Mouse (Mus musculus) urinary bladder, postnatal 4 days (tissue): Measurements from ENCODE around the gene Uggt1.

Experiments
- DNase-seq, 2 experiments: peaks; one replicate each; pipeline ENCODE4 v3.0.0; 2021 to 2022; ENCODE audit warnings: low spot score in 2 of 2

Gene Uggt1

DNA sequence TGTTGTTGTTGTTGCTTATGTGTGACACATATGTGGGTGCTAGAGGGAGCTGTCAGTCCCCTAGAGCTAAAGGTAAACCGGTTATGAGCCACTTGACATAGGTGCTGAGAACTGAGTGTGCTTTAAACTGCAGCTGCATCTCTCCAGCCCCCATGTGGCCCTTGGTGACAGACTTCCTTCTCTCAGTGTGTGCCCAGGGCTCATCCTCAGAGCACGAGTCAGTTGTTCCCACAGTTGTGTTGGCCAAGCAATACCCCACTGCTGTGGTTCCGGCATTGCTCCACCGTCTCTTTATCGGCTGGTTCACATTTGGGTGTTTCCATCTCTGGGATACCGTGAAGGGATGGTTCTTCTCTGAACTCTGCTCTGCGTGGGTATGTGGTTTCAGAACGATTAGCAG is 12.8 kb upstream of the Uggt1 start:
- DNase-seq: no peak

DNA sequence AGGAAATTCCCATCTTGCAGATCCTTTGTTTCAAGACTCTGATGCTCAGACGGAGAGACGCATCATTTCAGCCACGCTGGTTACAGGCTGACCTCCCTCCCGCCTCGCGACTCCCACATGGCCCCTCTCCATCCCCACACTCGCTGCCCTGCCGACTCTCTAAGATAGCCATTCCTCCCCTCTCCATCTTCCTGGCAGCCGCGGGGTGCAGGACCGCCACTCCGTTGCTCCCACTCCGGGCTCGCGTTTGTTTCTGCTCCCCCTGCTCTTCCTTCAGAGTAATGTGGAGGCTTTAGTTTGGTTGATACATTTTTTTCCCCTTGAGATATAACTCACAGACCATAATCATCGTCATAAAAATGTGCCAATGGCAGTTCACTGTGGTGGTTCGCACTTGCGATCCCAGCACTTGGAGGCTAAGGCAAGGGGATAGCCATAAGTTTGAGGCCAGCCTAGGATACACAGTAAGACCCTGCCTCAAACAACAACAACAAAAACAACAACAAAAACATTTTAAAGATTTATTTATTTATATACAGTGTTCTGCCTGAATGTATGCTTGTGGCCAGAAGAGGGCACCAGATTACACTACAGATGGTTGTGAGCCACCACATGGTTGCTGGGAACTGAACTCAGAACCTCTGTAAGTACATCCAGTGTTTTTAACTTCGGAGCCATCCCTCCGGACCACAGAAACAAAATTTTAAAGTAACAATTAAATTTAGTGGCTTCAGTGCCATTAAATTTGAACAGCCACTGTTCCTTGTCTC is 11.5 kb upstream of the Uggt1 start:
- no peak for DNase-seq

DNA sequence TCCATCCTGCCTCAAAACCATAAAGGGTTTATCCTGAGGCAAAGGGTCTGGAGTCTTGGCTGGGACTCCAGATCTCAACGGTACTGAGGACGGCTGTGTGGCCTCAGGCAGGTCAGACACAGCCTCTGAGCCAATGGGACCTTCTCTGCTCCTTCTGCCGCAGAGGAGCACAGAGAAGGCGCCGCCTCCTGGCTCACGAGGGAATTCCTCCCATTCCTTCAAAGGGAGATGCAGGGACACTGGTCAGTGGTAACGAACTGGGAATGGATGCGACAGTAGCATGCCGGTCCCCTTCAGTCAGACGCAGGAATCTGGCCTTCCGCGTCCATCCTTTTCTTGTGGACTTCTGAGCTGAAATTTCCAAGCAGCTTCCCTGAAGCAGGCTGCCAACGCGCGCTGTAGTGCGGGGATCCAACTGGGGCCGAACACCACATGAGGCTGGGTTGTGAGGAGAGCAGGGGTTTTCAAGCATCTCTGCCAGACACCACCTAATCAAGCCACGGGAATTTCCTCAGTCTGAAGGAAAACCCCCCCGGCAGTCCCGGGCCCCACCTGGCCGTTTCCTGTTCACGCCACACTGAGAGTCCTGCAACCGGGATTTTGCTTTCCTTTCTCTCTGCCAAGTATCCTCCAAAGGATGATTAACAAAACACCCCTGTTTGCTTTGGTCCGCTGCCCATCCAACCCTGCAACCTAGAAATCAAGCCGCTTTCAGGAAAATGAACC is 10.3 kb upstream of the Uggt1 start:
- DNase-seq: no peak

DNA sequence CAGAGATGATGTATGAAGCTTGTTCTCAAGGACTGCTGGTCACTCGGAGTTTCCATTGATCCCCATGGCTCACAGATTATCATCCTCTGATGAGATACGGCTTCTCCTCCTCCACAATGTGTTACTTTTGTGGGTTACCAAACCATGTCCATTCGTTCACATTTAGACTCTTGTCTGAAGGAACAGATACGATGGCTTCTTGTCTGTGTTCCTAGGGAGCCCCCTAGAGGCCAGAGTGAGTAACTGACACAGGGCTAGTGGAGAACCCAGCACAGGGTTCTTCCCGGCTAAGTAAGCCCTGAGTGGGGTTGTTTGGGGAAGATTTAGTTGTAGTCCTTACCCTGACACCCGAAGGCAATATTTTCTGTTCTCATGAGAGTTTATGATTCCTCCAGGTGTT is 8.3 kb upstream of the Uggt1 start:
- DNase-seq: peak in 1 of 2 experiments; percentile 39

DNA sequence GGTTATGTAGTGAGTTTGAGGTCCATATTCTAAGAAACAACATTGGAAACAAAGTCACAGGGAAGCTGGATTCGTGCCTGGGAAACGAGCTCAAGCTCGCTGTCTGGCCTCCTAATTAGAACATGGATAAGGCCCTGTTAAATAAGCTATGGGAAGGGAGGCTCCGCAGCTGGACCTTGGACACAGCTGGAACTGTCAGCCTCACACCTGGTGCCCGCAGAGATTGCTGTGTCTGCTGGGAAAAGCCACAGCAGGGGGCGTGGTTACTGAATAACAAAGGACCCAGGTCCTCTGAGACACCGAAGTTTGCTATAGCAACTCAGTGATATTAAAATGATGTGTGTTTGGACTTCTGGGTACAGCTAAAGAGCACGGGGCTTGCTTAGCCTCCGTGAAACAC is 6.9 kb upstream of the Uggt1 start:
- no peak for DNase-seq

DNA sequence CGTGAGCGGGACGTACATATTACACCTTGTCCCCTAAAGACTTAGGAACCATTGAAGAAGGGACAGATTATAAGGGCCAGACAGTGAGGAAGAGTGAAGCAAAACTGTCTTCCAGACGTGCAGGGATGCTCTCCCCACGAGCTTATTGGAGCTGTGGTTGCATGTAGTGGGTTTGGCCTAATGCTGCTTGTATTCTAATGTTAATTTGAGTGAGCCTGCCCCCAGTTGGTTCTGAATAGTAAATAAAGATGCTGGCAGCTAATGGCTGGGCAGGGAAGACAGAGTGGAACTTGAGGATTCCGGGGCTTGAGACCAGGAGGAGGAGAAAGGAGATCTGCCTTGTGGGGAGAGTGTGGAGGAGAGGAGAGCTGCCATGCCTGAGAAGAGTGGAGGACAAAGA is 2.2 kb upstream of the Uggt1 start:
- no peak for DNase-seq

DNA sequence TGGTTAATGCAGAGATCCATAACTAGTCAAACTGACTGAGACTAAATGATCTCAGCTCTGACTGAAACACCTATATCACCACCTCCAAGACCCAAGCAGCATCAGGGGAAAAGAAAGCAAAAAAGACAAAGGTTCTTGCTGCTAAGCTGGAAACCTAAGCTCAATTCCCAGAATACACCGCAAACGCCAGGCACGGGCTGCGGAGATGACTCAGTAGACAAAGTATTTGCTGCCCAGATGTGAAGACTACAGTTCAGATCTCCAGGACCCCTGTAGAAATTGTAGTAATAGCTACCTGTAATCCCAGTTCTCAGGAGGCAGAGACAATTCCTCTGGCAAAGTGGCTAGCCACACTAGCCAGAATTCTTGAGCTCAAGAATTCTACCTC is 302 bp upstream of the Uggt1 start:
- no peak for DNase-seq

DNA sequence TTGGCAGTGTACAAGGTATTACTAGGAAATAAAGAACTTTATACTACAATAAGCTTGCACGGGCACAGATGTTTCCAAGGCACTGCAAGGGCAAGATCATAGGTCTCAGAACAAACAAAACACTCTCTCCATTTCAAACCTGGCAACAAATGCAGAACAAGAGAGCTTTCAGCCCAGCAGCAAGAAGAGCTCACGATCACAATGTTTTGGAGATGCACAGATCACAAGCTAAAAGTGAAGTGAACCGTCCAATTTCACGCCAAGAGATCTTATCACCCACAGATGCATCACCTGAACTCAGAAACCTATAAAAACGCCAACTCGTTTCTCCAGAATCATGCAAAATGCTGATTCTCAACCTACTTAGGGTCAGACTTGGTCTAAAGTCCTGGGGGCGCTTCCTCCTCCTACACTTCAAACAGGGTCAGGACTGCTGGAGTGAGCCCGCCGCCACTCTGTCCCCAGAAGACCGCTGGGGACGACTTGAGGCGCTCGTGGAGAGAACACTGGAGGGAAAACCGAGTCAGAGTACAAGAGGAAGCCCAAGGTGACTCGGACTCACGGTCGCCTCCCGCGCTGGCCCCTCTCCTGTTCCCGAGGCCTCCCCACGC is 968 bp downstream of the Uggt1 start:
- no peak for DNase-seq

DNA sequence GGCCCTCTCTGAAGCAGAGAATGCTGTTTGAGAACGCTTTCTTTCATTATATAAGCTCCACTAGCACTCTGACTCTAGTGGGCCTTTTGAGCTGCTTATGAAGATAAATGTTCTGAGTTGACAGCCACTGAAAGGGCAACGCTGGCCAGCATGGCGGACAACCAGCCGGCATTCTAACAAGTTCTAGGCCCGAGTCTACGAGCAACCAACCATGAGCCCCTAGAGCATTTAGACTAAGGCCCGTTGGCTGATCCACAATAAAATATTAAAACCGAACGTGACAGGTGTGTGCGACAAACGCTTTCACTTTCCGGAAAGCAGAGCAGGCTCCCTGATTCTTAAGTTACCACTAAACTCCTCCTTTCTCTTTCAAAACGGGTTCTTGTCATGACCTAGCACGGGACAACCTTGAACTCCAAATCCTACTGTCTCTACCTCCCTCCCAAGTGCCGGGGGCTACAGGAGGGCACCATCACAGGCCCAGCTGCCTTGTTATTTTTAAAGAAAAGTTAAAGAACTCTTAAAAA is 2.6 kb downstream of the Uggt1 start:
- DNase-seq: no peak

DNA sequence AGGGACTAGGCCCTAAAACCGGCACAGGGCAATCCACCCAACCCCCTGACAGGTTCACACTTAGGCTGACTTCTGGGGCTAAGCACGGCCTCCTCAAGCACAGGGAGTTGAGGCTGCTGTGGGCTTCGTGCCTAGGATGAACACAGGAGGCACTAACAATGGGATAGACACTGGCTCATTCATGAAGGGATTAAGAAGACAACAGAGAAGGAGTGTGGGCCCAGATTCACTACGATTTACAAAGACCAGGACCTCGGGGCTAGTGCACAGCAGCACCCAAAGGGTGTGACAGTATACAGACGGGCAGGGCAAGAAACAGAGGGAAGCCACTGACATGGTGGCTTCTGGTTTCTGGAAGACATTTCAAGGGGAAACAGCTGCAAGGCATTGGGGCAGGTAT is 4.3 kb downstream of the Uggt1 start:
- DNase-seq: no peak

DNA sequence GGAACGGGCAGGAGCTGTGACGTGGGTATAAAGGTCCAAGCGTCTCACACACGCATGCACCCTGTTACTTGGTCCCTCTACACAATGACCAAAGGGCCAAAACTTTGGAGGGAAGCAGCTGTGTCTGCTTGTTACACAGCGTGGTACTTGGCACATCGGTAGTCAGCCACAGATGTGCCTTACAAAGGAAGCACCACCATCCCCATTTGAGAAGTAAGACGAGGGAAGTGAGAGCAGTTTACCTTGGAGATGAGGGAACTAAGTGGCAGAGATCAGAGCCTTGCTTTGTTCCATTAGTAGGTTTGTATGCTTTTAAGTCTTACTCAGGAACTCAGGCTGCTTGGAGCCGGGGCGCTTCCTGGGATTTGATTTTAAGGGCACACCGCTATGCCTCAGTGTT is 5.1 kb downstream of the Uggt1 start:
- no peak for DNase-seq

DNA sequence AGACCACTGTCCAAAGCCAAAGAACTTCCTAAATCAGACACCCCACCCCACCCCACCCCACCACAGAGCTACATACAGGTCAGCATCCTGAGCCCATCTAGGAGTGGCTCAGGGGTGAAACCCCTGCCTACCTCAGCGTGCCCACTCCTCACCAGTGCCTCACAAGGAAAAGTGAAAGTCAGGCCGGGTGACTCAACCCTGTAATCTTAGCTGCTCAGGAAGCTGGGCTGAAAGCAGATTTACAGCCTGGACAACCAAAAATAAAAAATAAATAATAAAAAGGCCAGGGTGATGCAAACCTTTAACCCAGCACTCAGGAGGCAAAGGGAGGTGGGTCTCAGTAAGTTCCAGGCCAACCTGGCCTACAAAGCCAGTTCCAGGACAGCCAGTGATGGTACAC is 8.7 kb downstream of the Uggt1 start:
- no peak for DNase-seq

DNA sequence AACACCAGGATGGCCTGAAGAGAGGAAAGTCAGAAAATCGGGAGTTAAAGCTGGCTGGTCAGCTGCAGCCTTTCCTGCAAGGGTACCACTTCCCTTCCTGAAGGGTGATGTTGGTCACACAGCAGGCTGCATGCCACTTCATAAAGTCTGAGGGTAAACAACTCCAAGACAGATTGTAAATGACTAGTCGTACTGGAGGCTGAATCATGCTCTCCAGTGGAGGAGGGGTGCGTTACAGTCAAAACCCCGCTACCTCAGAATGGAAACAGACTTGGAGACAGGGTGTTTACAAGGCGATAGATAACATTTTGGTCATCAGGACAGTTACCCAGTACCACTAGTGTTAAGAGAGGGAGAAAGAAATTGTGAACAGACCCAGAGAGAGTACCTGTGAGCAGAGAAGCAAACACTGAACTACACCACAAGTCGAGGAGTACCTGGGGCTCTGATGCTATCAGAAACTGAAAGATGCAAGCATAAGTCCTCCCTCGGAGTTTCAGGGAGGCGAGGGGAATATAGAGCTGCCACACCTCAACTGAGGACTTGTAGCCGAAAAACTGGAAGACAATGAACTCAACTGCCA is 9.4 kb downstream of the Uggt1 start:
- no peak for DNase-seq

DNA sequence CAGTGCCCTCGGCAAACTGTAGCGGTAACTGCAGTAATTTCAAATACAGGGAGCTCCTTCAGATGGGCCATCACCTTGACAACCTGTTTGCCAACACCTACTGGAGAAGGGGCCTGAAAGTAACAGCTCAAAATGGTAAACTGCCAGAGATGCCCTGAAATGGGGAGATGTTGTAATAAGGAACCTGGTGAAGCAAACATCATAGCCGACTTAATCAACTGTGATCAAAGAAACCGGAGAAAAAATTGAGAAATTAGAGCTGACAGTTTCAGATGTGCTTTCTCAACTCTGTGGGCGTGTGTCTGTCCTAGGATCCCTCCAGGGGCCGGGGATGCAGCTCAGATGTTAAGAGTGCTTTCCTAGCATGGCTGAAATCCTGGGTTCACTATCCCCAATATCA is 11.3 kb downstream of the Uggt1 start:
- DNase-seq: no peak

DNA sequence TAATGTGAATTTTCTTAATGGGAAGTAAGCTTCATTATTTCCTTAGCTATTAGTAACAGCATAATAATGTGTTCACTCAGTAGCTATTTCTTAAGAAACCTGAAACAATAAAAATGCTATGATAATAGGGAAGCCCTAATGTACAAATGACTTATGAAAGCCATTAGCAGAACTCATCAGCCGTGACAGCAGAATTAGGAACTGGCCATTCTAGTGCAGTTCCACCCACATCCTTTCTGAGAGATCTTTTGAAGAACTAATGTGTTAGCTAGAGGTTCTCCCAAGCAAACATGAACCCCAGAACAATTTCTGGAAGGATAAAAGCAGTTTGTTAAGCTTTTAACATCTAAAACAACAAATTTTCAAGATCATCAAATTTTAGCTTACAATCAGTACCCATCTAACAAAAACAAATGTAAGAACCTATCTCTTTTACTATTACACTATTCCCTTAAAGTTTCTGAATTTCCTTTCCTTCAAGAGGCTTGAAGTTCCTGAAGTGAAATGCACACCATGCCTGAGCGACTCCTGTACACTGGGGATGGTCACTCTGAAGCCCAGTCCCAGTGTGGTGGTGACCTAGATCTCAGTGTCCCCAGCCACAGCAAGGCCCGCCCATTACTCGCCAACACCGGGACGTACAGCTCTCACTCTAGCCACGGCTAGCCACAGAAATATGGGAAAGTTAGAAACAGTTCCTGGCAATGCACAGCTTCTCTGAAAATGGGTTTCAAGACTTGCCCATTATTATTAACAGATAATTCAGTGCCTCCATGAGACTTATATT is 13.4 kb downstream of the Uggt1 start:
- no peak for DNase-seq

DNA sequence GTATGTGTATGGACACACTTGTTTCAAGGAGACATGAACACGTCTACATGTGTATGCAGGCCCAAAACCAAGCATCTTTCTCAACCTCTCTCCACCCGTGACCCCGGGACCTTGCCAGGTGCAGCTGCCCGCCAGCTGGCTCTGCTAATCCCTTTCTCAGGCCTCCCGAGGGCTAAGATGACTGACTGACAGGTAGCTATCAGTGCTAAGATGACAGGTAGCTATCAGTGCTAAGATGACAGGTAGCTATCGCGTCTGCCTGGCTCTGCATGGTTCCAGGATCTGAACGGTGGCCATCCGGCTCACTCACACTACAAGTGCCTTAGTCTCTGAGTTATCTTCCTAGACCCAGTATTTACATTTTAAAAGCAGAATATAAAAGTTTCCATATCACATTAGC is 16.1 kb downstream of the Uggt1 start:
- no peak for DNase-seq

DNA sequence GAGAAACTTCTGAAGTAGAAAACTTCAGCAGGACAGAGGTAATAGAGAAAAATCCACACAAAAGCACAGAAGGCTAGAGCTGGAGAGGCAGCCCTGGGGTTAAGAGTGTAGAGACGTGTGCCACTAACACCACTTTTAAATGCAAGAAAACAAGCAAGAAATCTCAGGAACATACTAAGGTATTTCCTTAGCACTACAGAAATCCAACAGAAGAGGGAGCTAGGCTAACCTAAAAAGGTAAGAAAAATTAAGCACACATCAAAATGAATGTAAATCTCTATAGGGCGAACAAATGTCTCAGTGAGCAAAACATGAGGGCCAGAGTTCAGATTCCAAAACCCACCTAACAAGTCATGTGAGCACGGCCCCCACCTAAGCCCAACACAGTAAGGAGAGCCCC is 19.9 kb downstream of the Uggt1 start:
- DNase-seq: no peak

DNA sequence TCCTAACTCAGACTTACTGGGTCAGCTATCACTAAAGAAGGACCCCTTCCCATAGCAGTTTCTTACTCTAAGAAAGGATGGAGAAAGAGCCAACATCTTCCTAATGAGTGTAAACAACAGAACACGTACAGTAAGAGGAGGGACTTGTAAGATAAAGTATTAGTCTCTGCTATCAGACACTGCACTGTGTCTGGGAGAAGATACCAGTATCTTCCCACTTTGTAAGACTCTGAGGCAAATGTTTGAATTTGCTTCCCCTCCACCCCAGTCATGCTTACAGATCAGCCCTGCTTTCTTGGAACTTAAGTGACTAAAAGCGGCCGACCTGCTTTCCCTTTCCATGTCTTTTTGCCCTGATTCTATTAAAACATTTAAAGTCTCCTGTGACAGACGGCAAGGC is 30.2 kb downstream of the Uggt1 start:
- DNase-seq: no peak

DNA sequence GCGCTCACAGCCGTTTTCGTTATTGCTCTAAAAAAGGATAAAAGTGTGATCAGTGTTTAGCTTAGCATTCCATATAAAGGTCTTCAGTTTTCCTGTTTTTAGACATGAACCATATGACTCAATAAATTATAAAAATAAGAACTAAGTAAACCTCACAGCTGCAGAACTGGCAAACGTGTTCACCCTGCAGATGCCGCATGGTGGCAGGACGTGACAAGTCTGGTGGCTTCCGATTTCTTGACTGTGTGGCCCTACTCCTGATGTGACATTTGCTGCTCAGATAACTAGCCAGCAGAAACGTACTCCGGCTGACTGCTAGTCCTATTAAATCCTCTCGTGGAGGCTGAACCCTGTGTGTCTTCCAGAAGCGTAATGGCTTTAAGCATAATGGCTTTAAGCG is 42.8 kb downstream of the Uggt1 start:
- DNase-seq: no peak

DNA sequence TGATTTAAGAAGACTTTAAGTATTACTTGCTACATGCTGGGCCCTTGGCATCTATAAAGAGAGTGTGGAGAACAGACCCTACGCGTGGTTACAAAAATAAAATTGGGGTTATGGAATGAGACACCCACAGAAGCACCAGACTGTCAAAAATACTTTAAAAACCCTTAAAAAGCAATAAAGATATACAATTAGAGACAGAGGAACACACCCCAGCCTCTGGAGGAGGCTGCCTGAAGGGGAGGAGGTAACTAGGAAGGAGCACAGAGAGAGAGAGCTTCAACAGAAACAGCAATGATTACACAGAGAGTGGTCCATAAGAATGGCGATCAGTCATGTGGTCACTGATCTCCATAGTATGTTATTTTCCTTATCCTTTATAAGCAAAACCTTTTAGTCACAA is 50.0 kb downstream of the Uggt1 start:
- no peak for DNase-seq

DNA sequence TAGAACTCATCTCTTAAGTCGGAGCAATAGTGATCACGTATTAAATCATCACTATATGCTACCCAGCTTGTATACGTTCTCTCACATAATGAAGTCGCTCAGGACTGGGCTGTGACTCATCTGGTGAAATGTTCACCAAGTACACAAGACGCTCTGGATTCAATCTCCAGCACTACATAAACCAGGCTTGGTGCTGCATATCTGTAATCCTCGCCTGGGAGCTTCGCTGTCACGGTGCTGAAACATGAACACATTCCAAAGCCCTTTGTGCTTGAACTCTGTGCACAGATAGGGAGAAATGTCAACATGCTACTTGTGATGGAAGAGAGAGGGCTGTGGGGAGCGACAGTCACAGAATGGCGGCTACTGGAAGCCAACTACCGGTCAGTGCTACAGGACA is 52.6 kb downstream of the Uggt1 start:
- DNase-seq: no peak

DNA sequence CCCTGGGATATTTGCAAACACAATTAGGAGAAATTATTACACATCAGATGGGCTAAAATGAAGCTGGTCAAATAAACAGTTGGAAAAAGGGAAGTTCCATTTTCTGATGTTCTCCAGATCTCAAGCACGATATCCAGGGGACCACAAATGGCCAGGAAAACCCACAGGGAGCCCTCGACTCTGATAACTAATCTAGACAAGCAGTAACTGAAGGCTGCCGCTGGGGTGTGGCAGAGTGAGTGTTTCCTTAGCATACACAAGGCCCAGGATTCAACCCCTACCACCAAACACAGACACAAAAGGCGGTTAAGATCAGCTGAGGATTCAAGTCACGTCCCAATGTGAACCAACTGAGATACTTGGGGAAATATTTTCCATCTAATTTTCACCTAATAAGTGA is 64.5 kb downstream of the Uggt1 start:
- DNase-seq: no peak
